Mouse (Mus musculus) testis, postnatal 10 days (tissue): ENCODE results near the gene Trim16.

Experiments
- DNase-seq: peaks from one replicate; pipeline ENCODE4 v3.0.0; 2021; ENCODE audit warnings: low spot score

The Trim16 gene

DNA sequence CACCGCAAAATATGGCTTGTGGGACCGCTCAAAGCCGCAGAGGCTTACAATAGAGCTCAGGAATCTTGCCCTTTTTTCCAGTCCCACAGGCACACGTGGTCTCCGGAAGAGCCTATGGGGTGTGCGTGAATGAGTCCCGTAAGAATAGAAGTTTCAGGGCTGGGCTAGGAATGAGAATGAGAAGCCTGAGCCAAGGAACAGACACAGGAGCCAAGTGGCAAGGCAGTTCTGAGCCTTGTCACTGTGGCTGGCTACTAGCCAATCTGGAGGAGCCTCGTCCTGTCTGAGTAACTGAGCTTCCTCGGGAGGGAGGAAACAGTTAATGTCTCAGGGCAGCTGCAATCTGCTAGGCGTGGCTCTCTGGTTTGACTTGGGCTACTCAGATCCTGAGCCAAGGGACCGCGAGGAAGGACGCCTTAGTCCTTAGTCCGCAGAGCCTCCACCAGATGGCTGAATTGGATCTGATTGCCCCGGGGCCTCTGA, at the start of gene Trim16:
TSS of gene Trim16 (plus strand) at position 173 of the 483 bp plus-strand sequence.
- DNase-seq, result peak; percentile 76

DNA sequence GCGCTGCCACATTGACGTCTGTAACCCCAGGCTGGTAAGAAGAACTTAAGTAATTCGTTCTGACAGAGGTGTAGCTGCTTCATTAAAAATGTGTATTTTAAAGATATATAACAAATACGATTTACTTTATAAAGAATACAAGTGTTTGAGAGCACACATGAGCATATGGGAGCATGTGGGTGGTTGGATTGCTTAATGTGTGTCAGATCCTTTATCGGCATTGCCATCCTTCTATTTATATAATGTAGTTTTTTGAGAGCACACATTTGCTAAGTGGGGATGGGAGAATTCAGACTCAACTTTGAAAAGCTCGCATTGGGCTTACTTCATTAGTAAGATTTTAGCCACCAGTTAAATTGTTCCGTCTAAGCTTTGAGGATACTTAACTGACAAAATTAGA, 43.5 kb upstream of the Trim16 start:
- DNase-seq, result no peak

DNA sequence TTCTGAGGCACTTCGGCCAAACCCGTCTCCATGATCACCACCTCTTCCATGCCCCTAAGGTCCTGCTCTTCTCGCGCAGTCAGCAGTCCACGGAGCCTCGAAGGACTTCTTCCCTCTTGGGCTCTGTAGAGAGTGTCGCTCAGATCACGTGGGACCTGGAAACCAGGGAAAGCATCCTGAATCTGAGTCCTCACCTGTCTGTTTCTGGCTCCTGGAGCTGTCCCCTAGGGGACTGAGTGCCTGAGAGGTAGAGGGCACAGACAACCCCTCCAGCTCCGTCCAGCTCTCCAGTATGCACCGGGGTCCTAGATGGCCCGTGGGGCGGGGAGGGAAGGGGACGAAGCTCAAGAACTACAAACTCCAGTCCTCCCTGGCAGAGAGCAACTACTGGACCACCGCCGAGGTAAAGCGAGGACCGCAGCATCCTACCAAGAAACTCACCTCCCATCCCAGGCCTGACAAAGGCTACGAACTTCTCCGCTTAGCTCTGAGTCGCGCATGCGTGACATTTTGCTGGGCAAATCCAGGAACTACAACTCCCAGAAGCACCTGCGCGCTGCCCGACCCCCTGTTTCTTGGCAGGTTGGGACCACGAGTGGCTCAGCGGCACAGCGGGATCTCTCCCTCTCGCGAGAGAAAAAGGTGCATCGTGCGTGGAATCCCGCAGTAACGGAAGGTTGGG, 31.0 kb upstream of the Trim16 start, which contains the start of gene Zfp286:
TSS of gene Zfp286 (minus strand) at position 528 of the 682 bp plus-strand sequence.
- peak; percentile 93 for DNase-seq

DNA sequence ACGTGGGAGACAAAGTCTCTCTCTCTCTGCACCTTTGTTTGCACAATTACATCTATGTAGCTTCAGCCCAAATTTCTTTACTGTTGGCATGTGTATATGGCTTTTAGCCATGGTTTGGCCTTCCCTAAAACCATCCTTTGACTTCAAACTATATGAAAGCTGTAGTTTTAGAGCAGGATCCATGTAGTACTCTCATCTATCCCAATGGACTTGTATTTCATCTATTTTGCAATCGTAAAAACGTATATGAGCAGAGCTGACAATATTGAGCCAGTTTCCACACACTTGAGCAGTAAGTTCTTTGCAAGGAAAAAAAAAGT, 30.5 kb upstream of the Trim16 start:
- no peak for DNase-seq

DNA sequence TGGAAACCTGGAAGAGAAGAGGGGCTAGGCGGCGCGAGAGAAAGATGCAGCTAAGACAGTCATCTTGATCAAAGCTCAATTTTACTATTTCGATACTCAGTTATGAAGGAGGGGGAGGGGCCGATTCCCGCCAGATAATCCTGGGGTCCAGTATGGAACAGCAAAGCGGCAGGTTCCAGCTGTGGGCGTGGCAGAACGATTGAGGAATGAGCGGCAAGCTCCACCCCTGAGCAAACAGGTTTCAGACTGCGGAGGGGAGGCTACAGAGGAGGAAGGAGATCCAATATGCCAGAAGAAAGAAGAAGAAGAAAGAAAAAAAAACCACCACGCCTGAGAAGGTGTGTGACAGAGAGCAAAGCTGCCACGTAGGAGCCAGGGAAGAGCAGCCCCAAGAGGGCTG, 15.9 kb upstream of the Trim16 start:
- no peak for DNase-seq

DNA sequence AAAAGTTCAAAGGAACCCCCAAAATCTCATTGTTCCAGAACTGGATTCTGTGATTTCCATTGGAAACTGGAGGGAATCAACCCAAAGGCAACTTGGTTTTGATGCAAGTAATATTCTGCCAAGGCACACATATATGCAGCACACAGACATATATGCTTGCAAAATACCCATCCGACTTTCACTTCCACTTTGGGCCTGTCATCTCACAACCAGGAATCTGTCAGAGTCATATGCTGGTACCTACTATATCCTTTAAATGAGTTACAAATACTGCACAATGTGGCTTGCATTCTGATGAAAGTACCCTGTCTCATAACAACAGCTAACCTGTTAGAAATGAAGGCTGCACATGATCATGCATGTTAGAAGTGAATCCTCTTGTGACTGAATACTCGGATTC, 12.1 kb upstream of the Trim16 start:
- DNase-seq, result no peak

DNA sequence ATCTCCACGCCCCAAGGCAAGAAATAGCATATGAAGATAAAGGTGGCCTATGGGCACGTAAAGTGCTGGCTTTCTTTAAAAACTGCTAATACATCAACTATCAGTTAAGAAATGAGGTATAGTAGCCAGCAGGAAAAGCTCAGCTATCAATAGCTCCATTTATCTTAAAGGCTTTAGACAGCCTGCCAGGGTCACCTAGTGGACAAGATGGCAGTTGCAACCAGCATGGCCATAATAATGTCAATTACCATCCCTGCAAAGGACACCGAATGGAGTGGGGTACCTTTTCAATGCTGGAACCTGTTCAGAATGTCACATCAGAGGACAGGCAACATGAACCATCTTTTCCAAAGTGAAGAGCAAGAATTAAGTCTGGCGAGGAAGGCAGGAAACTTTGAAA, 10.8 kb upstream of the Trim16 start:
- DNase-seq, result no peak

DNA sequence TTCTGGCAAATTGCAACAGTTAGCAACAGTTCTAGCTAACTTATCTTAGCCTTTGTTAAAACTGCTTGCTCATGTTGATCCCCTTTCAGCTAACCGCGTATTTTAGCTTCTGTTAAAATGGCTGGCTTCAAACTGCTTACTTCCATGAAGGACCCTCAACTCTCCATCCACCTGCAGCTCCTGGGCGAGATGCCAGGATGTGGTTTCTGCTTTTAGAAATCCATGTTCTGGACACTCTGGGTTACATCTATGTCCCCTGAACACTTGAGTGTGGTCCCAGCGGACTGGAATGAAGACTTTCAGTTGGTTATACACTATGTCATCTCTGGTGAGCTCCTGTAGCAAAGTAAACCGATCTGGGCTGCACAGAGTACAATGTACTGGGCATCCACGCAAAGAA, 7.8 kb upstream of the Trim16 start:
- peak; percentile 51 for DNase-seq

DNA sequence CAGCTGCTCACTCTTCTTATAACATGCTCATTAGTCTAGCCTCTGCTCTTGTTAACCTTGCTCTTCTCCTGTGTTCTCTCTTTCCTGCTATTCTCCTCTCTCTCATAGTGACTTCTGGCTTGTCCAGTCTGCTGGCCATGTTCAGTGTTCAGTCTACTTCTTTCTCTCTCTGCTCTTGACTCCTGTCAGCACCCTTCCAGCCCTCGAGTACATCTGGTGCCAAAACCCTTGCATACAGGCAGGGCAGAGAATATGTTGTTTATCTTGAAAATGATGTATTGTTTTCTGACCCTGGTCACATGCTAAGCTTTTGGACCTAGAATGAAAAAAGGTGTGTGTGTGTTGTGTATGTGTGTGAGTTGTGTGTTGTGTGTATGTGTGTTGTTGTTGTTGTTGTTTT, 6.5 kb upstream of the Trim16 start:
- no peak for DNase-seq

DNA sequence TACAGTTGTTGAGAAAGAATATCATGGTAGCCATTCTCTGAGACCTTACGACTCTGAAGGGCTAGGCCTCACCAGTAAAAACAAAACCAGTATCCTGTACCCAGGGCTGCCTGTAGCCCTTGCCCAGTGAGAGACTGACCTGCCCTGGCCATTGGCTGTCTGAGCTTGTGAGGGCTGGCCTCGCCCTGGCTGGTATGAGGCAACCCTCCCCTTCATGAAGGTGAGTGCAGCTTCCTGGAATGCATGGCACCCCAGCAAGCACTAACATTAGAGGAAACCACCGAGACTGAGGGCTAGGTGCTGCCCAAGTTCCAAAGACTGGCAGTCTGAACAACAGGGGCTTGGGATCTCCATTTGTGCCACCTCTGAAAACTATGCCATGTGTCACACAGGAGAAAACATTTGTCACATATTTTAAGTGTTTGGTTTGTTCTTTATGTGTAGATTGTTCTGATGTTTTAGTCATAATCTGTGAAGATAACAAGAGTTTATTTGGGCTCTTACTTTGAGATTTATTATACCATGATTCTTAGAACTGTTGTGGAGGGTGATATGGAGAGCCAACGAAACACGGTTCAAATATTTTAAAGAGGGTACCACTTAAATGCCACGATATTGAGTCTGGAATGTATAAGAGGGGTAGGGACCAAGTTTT, 5.9 kb upstream of the Trim16 start:
- DNase-seq, result no peak

DNA sequence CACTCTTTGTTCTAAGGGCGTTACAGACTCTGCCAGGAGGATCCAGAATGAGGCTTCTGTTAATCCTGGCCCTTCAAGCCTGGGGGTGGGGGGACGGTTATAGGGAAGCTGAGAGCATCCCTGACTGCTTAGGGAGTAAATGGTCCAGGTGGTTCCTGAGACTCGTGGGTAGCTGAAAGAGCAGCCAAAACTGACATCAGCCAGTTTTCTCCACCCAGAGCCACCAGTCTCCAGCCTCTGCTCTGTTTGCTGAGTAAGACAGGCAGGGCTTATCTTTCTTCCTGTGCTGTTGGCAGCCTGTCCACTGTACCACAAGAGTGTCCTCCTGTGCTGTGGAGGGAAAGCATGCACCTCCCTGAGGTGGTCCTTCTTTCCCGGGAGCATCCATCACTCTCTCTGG, 5.4 kb upstream of the Trim16 start:
- no peak for DNase-seq

DNA sequence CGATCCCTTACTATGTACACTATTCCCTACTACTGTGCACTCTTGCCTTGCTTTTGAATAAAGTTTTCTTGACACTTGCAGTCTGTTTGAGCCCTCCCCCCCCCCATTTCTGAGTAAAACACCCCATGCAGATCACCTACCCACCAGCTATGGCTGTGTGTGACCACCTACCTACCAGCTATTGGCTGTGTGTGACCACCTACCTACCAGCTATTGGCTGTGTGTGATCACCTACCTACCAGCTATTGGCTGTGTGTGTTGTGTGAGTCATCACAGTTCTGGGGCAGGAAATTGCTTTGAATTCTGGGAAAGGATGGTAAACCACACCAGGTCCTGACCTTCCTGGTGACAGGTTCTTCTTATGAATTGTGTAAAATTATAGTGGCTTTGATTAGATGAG, 4.6 kb upstream of the Trim16 start:
- no peak for DNase-seq

DNA sequence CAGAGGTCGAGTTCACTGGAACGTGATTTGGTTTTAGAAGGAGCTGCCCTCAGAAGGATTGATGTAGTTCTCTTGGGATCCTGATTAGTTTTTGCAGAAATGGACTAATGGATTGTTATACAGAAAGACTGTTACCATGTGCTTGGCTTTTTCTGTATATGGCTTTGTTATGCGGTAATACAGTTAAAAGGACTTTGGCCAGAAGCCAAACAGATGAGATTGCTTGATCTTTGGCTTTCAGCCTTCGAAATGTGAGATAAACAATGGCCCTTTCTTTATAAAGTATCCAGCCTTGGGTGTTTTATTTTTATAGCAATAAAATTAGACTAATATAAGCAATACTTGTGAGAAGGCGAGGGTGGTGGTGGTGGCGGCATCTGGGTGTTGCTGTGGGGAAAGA, 3.4 kb upstream of the Trim16 start:
- no peak for DNase-seq

DNA sequence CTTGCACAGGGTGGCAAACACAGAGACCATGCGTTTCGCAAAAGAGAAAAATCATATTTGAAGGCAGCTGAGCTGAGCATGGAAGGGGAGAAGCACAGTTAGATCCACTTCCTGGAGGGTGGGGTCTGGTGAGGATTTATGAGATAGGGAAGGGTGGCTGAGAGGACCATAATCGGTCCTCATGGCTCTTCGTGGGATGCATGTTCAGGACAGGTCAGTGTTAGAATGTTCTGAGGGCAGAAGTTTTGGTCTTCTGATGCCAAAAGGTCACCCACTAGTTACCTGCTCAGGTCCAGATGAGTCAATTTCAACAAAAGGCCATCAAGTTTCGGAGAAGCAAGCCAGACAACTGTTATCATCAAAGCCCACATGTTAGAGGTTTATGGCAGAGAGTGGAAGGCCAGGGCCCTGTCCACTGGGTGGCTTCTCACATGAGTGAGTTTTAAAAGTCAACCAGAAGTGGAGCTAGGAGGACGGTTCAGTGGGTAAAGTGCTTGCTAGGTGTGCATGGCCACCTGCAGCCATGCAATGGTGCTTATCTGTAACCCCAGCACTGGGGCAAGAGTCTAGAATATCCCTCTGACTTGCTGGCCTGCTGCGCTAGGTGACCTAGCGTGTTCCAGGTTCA, 858 bp upstream of the Trim16 start:
- DNase-seq, result no peak

DNA sequence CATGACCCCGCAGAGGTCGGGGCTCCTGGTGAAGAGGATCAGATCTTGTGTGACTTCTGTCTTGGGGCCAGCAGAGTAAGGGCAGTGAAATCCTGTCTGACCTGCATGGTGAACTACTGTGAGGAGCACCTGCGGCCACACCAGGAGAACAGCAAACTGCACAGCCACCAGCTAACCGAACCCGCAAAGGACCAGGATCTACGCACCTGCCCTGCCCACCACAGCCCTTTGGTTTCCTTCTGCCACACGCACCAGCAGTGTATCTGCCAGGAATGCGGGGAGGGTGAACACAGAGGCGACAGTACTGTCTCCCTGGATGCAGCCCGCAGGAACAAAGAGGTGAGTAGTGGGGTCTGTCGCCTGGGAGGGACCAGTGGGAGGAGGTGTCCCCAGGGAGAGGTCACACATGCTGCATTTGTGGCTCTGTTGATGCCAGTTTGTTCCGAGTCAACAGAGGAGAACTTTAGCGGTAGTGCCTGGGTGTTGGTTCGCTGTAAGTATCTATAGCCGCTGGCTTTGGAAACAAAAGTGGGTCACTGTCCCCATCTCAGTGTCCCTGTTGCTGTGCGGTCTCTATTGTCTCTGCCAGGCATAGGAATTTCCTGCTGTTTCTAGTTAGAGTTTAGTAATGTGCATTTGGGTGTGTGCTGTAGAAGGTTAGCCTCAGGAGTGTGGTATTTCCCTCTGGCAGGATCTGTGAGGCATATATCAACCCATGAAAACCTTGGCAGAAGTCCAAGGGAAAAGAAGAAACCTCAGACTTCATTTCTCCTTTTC, 818 bp downstream of the Trim16 start:
- peak; percentile 47 for DNase-seq

DNA sequence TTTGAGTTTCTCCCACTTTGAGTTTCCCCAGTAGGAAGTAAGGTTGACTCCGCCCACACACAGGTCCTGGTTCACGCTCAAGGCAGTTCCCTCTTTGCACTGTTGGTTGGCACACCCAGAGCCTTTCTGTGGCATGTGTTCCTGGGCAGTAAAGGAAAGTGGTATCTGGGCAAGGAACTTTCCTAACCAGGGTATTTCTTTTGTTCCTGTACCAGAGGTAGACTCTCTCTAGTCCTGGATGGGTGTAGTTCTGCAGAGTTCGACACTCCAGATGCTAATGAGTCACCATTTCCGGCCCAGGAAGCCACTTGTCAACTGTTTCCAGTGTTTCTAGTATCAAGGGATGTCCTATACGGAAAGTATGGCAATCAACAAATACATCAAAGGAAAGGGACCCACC, 1.9 kb downstream of the Trim16 start:
- no peak for DNase-seq

DNA sequence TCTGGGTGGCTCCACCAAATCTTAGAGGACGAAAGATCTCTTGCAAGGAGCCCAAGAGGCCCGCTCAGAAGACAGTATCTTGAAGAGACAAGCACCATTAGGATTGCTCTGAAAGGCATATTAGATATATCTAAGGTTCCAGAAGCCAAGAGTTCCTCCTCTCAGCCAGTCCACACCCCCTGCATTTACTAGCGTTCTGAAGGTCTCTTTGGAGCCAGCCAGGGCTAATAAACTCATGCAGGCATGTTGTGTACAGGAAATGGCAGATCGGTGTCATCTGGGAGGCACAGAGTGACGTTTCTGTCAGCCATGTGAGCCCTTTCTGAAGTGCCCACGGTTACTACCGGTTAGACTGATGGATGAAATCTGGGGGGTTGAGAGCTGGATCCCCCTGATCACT, 4.2 kb downstream of the Trim16 start:
- DNase-seq, result no peak

DNA sequence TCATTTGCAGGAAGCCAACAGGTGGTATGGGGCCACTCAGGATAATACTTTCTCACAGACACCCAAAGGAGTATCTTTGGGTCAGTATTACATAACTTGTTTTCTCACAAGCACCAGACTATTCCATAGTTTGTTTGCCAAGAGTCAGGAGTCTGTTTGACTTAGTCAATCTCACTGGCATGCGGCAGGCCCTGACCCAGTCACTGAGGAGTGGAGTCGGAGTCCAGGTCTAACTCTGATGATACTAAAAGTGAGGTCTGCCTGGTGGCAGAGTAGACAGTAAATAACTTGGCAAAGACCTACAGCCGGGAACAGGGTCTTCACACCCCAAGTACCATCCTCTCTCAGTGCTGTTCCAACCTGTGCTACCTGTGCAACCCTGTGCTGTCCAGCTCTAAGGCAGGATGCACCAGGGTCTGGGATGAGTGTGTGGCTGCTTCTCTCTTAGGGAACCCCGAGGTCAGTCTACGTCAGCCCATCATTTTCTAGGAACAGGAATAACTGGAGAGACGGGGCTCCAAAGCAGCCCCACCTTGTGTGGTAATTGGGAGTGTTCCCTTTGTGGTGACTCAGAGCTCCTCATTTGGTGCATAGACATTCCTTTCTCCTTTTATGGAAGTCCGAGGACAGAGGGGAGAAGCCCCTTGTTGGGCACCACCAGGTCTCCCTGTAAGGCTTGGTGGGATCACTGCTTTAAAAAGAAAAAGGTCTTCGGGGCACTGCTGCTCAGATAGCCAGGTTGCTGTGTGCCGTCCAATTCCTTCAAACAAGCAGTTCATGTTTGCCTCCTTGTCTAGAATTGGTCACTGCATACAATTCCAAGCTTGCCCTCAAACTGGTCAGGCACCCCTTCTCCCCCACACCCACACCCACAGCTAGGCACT, 5.4 kb downstream of the Trim16 start:
- DNase-seq, result no peak

DNA sequence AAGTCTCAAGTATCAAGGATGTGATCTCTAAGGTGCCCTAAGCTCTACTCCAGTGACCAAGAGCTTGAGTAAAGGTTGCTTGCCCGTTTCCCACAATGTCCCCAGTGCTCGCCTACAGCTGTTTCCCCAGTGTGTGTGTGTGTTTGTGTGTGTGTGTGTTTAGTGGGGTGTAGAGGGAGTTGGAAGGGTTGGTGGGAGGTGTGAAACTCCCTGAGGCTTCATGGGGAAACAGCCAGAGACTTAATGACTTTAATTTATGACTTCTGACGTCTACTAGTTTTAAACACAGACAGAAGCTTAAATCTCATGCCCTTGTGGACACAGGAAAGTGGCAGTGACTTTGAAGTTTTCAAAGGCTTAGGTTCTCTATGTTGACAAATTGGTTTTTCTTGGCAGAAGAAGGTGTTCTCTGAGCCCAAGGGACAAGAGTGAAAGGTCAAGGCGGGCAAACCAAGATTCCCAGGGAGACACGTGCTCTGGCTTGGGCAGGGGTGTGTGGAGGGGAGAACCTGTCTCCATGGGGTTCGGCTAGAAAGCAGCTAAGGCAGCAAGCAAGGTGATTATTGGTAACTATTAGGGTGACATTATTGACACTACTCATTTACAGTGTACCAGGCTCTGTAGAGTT, 6.2 kb downstream of the Trim16 start:
- no peak for DNase-seq

DNA sequence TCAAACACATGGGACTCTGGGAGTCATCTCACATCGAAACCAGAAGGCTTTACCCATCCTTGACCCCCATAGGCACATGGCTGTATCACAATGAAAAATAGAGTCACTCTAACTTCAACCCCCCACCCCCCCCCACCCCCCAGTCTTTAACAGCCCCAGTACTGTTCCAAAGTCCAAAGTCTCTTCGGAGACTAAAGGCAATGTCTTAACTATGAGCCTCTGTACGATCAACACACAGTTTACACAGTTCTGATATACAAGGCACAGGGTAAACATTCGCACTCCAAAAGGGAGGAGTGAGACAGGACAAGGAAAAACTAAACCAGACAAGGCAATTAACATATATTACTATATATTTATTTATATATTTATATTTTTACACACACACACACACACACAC, 7.1 kb downstream of the Trim16 start:
- DNase-seq, result no peak

DNA sequence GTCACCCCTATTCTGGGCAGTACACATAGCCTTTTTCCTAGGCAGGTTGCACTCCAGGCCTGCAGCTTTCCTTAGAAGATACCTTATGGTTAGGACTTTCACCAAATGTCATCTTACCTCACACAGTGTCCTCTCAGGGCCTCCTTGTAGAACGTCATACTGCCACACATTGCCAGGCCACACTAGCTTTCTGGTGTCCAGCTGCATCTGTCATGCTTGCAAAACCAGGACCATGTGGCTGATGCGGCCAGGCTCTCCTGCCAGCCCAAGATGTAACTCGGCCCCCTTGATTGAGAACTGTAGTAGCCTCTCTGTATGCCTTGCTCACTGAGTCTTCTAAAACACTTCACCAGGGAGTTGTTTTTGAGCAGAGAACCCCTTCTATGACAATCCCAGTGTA, 7.9 kb downstream of the Trim16 start:
- DNase-seq, result no peak
